Mouse (Mus musculus) G1E (cell line): Measurements from ENCODE around the gene Hnrnpul1.

ENCODE experiments used
- CTCF ChIP-seq: IDR thresholded peaks from 2 replicates; pipeline ENCODE4 v1.5.1; 2012; ENCODE audit warnings: low read depth, low read length, inconsistent platforms, mixed read lengths
- GATA1 ChIP-seq: IDR thresholded peaks from 2 replicates; pipeline ENCODE4 v1.6.1; 2012; ENCODE audit warnings: borderline replicate concordance, low read length, inconsistent platforms, mixed read lengths
- GATA2 ChIP-seq: IDR thresholded peaks from 2 replicates; pipeline ENCODE4 v1.6.1; 2012; ENCODE audit warnings: low read depth, low read length, inconsistent platforms, borderline replicate concordance
- POLR2AphosphoS5 ChIP-seq: IDR thresholded peaks from 2 replicates; pipeline ENCODE4 v1.6.1; 2012; ENCODE audit warnings: low read depth, low read length, inconsistent platforms; ENCODE audit not compliant: insufficient replicate concordance
- TAL1 ChIP-seq: conservative IDR thresholded peaks from 2 replicates; pipeline ENCODE4 v1.6.1; 2012; ENCODE audit warnings: low read depth, low read length, inconsistent platforms, mixed read lengths

DNA sequence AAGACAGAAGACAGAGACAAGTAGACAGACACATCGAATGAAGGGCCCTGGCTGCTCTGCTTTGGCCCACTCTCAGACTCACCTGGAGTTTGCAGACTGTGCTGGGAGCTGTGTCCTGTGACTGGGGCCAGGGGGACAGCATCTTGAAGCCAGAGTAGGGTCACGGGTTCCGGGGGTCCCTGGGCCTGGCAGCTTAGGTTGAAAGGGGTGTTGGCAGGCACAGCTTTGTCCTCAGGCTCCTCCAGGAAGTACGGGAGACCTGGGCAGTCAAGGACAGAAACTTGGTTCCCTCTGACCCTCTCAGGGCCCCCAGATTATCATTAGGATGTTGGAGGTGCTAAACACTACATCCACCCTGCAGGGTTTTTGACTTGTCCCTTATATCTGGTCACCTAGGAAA lies 31.2 kb upstream of the Hnrnpul1 start:
- TF ChIP-seq CTCF (no peak), GATA2 (no peak), GATA1 (no peak), POLR2AphosphoS5 (no peak), TAL1 (no peak)
